Mouse (Mus musculus): Measurements from ENCODE around the gene Srrd.

Gene Srrd

GRCm38 (mm10) chr5:112289236-112289635 is 53.6 kb downstream of the Srrd start:
- DNase-seq (ENCODE audit: extremely low read depth, low read depth): no peak

- no peak for DNase-seq (ENCODE audit: extremely low read depth, low read depth)
Observed at GRCm38 (mm10) chr5:112288193-112289141, 54.4 kb downstream of the Srrd start.

- no peak for DNase-seq (ENCODE audit: extremely low read depth, low read depth)
Observed at GRCm38 (mm10) chr5:112287652-112288051, 55.2 kb downstream of the Srrd start.

Measured in MEL-GATA-1-ER (cell line).